Mouse (Mus musculus): ENCODE measurements around the gene Dner. TPM values are rescaled to one million over a fixed set of nuclear protein-coding genes. Genes with fewer than 3 reads are reported as not detected.
A peak's percentile ranks its signal among the peaks of the same experiment; 100 is the strongest.

Gene Dner
- total RNA-seq, 1 experiment: 2.1 TPM

DNA sequence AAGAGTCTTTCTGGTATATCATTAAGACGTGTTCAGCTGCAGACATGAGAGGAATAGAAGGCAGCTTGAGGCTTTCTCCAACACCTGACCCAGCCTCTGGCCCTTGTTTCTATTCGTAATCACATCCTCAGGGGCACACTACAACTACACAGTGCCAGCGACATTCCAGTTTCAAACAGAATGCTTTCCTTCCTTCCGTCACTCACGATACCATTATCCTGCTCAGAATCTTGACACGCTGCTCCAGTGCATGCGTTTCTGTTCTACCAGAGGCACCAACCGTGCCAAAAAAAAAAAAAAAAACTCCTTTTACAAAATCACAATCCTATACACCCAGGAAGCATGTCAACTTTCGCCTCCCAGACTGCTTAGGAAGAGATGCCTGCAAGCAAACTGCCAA, 105.5 kb downstream of the Dner start:
- Histone ChIP-seq H3K4me1 (ENCODE audit: control insufficient read depth in 2 of 2, insufficient read depth in 2 of 2, low read length in 2 of 2, poor library complexity in 1 of 2) (no peaks in the 10 kb centered on the region), H3K27ac (ENCODE audit: insufficient read depth, low read depth, low read length, poor library complexity, severe bottlenecking) (no peak overlapping the region), H3K9me3 (ENCODE audit: control insufficient read depth, insufficient read depth, low read depth, low read length) (no peaks in the 10 kb centered on the region), H3K4me3 (ENCODE audit: insufficient read depth in 1 of 2, low read depth in 1 of 2, low read length in 2 of 2, poor library complexity in 1 of 2, severe bottlenecking in 1 of 2) (no peak overlapping the region), H3K9ac (ENCODE audit: insufficient read depth, low read depth, low read length, poor library complexity, severe bottlenecking) (no peak overlapping the region), H3K36me3 (ENCODE audit: control insufficient read depth, insufficient read depth, low read length, poor library complexity, severe bottlenecking) (no peaks in the 10 kb centered on the region)
- no peak for TF ChIP-seq ZNF384 (IDR thresholded peaks at IDR 0.05; ENCODE audit: low read depth, low read length)
- TF ChIP-seq ZC3H11A (IDR thresholded peaks at IDR 0.05; ENCODE audit: borderline replicate concordance, low read depth, low read length): no peak
- in situ Hi-C loops (cut with MboI; ENCODE audit: low sequenced_read_pairs in 2 of 2, unreplicated experiment in 2 of 2): no loop called here
- no peak for DNase-seq (ENCODE audit: low read depth, low spot score)

DNA sequence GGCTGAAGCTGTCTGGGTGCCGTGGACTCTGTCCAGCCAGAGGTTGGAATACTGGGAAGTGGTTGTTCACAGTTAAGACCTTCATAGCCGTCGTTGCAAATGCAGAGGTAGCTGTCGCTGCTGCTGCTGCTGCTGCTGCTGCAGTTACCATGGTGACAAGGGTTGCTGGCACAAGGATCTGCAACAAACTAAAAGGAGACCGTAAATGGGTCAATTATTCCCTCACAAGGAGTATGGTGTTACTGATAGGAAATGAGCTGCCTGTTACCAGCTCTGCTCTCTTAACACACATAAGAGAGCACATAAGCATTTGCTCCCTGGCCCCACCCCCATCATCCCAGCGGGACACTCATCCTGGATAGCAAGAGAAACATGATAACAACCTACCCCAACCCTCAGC, 110.6 kb downstream of the Dner start:
- in situ Hi-C loops (cut with MboI; ENCODE audit: low sequenced_read_pairs in 2 of 2, unreplicated experiment in 2 of 2): no loop called here
- Histone ChIP-seq H3K9me3 (ENCODE audit: control insufficient read depth, insufficient read depth, low read depth, low read length) (no peaks in the 10 kb centered on the region), H3K36me3 (ENCODE audit: control insufficient read depth, insufficient read depth, low read length, poor library complexity, severe bottlenecking) (no peaks in the 10 kb centered on the region), H3K4me1 (ENCODE audit: control insufficient read depth in 2 of 2, insufficient read depth in 2 of 2, low read length in 2 of 2, poor library complexity in 1 of 2) (no peaks in the 10 kb centered on the region), H3K9ac (ENCODE audit: insufficient read depth, low read depth, low read length, poor library complexity, severe bottlenecking) (no peak overlapping the region), H3K27ac (ENCODE audit: insufficient read depth, low read depth, low read length, poor library complexity, severe bottlenecking) (no peak overlapping the region), H3K4me3 (ENCODE audit: insufficient read depth in 1 of 2, low read depth in 1 of 2, low read length in 2 of 2, poor library complexity in 1 of 2, severe bottlenecking in 1 of 2) (no peak overlapping the region)
- DNase-seq (ENCODE audit: low read depth, low spot score): no peak
- TF ChIP-seq ZNF384 (IDR thresholded peaks at IDR 0.05; ENCODE audit: low read depth, low read length) (no peak), ZC3H11A (IDR thresholded peaks at IDR 0.05; ENCODE audit: borderline replicate concordance, low read depth, low read length) (no peak), CHD2 (IDR thresholded peaks at IDR 0.05; ENCODE audit: low read depth, low read length) (no peak), HCFC1 (IDR thresholded peaks at IDR 0.05; ENCODE audit: borderline replicate concordance, insufficient read depth, low read length) (no peak), MAFK (IDR thresholded peaks at IDR 0.05; ENCODE audit: insufficient read depth, low read depth, low read length) (no peak)

DNA sequence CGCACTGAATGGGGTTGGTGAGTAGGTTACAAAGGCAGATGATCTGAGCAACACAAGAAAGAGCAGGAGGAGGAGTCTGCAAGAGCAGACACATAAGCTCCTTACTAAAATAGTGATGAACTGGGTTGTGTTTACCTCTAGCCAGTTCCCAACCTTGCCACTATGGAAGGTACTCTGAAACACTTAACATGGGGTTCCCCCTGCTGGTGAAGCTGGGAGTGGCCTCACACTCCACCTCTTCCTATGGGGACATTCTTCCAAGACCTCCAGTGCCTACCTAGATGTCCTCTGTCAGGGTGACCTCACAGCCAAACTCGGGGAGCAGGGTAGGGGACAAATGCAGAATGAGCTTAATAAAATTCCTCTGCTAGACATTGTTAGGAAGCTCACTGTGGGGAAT, 114.2 kb downstream of the Dner start:
- in situ Hi-C loops (cut with MboI; ENCODE audit: low sequenced_read_pairs in 2 of 2, unreplicated experiment in 2 of 2): no loop called here
- no peak overlapping the region for H3K4me3 ChIP-seq (ENCODE audit: insufficient read depth in 1 of 2, low read depth in 1 of 2, low read length in 2 of 2, poor library complexity in 1 of 2, severe bottlenecking in 1 of 2)

DNA sequence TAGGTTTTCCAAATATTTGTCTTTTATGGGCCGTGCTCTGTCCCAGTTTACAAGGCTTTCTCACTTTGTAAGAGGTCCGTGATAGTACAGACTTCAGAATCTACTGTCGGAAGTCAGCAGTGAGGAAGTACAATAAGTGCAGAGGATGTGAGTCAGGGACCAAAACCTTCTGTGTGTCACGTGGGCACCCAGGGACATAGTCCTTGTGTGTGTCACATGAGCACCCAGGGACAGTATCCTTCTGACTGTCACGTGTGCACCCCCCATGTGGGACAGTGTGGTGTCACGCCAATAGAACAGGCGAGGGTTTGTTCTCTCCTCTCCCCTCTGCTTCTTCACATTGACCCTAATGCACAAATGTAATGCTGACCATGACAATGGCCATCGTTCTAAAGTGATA, 134.2 kb downstream of the Dner start:
- Histone ChIP-seq H3K4me1 (ENCODE audit: control insufficient read depth in 2 of 2, insufficient read depth in 2 of 2, low read length in 2 of 2, poor library complexity in 1 of 2) (0 out of 4 replicates have a peak, but pooled peaks cover 0 to 2% of the 10 kb centered on the region in 2 experiments), H3K27ac (ENCODE audit: insufficient read depth, low read depth, low read length, poor library complexity, severe bottlenecking) (no peak overlapping the region), H3K4me3 (ENCODE audit: insufficient read depth in 1 of 2, low read depth in 1 of 2, low read length in 2 of 2, poor library complexity in 1 of 2, severe bottlenecking in 1 of 2) (no peak overlapping the region), H3K9me3 (ENCODE audit: control insufficient read depth, insufficient read depth, low read depth, low read length) (no peaks in the 10 kb centered on the region), H3K36me3 (ENCODE audit: control insufficient read depth, insufficient read depth, low read length, poor library complexity, severe bottlenecking) (no peaks in the 10 kb centered on the region), H3K9ac (ENCODE audit: insufficient read depth, low read depth, low read length, poor library complexity, severe bottlenecking) (no peak overlapping the region)
- in situ Hi-C loops (cut with MboI; ENCODE audit: low sequenced_read_pairs in 2 of 2, unreplicated experiment in 2 of 2): no loop called here
- no peak for DNase-seq (ENCODE audit: low read depth, low spot score)
- TF ChIP-seq ZNF384 (IDR thresholded peaks at IDR 0.05; ENCODE audit: low read depth, low read length): no peak
- TF ChIP-seq CHD2 (IDR thresholded peaks at IDR 0.05; ENCODE audit: low read depth, low read length): no peak
- no peak for TF ChIP-seq ZC3H11A (IDR thresholded peaks at IDR 0.05; ENCODE audit: borderline replicate concordance, low read depth, low read length)
- TF ChIP-seq MAFK (IDR thresholded peaks at IDR 0.05; ENCODE audit: insufficient read depth, low read depth, low read length): no peak

More for the DNA sequence above, 114.2 kb downstream of the Dner start:
- Histone ChIP-seq H3K4me1 (ENCODE audit: control insufficient read depth in 2 of 2, insufficient read depth in 2 of 2, low read length in 2 of 2, poor library complexity in 1 of 2) (no peaks in the 10 kb centered on the region), H3K9me3 (ENCODE audit: control insufficient read depth, insufficient read depth, low read depth, low read length) (no peaks in the 10 kb centered on the region), H3K36me3 (ENCODE audit: control insufficient read depth, insufficient read depth, low read length, poor library complexity, severe bottlenecking) (no peaks in the 10 kb centered on the region), H3K27ac (ENCODE audit: insufficient read depth, low read depth, low read length, poor library complexity, severe bottlenecking) (no peak overlapping the region), H3K9ac (ENCODE audit: insufficient read depth, low read depth, low read length, poor library complexity, severe bottlenecking) (no peak overlapping the region)
- no peak for TF ChIP-seq CHD2 (IDR thresholded peaks at IDR 0.05; ENCODE audit: low read depth, low read length)
- no peak for TF ChIP-seq ZNF384 (IDR thresholded peaks at IDR 0.05; ENCODE audit: low read depth, low read length)
- TF ChIP-seq ZC3H11A (IDR thresholded peaks at IDR 0.05; ENCODE audit: borderline replicate concordance, low read depth, low read length): peak; percentile 67; the same call in 1 of the 2 replicates
- TF ChIP-seq HCFC1 (IDR thresholded peaks at IDR 0.05; ENCODE audit: borderline replicate concordance, insufficient read depth, low read length): no peak
- DNase-seq (ENCODE audit: low read depth, low spot score): peak; percentile 34

DNA sequence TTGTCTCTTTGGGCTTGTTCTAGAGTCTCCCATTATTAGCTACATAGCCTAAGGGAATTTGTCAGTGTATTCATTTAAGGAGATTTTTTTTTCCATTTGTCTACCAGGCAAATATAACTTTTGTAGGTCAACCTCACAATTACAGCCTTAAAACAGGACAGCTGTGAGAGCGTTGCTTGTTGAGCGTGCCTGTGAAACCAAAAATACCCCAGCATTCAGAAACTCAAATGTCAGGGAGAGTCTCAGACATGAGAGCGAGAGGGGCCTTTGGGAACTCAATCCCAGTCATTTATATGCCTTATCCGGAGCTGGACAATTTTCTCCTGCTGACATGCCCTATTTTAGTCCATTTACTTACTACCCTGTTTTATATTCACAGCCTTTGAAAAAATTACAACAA, 134.6 kb downstream of the Dner start:
- TF ChIP-seq HCFC1 (IDR thresholded peaks at IDR 0.05; ENCODE audit: borderline replicate concordance, insufficient read depth, low read length) (no peak), CHD2 (IDR thresholded peaks at IDR 0.05; ENCODE audit: low read depth, low read length) (no peak), ZNF384 (IDR thresholded peaks at IDR 0.05; ENCODE audit: low read depth, low read length) (no peak), MAFK (IDR thresholded peaks at IDR 0.05; ENCODE audit: insufficient read depth, low read depth, low read length) (no peak), ZC3H11A (IDR thresholded peaks at IDR 0.05; ENCODE audit: borderline replicate concordance, low read depth, low read length) (no peak)
- Histone ChIP-seq H3K9me3 (ENCODE audit: control insufficient read depth, insufficient read depth, low read depth, low read length) (no peaks in the 10 kb centered on the region), H3K4me3 (ENCODE audit: insufficient read depth in 1 of 2, low read depth in 1 of 2, low read length in 2 of 2, poor library complexity in 1 of 2, severe bottlenecking in 1 of 2) (no peak overlapping the region), H3K36me3 (ENCODE audit: control insufficient read depth, insufficient read depth, low read length, poor library complexity, severe bottlenecking) (no peaks in the 10 kb centered on the region), H3K9ac (ENCODE audit: insufficient read depth, low read depth, low read length, poor library complexity, severe bottlenecking) (no peak overlapping the region), H3K27ac (ENCODE audit: insufficient read depth, low read depth, low read length, poor library complexity, severe bottlenecking) (no peak overlapping the region), H3K4me1 (ENCODE audit: control insufficient read depth in 2 of 2, insufficient read depth in 2 of 2, low read length in 2 of 2, poor library complexity in 1 of 2) (0 out of 4 replicates have a peak, but pooled peaks cover 0 to 2% of the 10 kb centered on the region in 2 experiments)
- in situ Hi-C loops (cut with MboI; ENCODE audit: low sequenced_read_pairs in 2 of 2, unreplicated experiment in 2 of 2): no loop called here
- no peak for DNase-seq (ENCODE audit: low read depth, low spot score)

Data from ES-E14 (cell line).